Mouse (Mus musculus) frontal cortex, adult 2 months (tissue): ENCODE results near the gene Dst. TPM values are rescaled to one million over a fixed set of nuclear protein-coding genes. Genes with fewer than 3 reads are reported as not detected.

Experiments
- DNase-seq, 2 experiments: peaks; one replicate each; pipeline ENCODE4 v3.0.0; 2022; ENCODE audit warnings: low spot score in 1 of 2; ENCODE audit errors: extremely low spot score in 1 of 2
- polyA plus RNA-seq: library from polyadenylated mRNA; depleted of rRNA; stranded (reverse); fragments of >200 nt; gene quantifications from 2 replicates; pipeline ENCODE4 v1.2.3, GENCODE M21; 2012

Dst gene
- polyA plus RNA-seq, 1 experiment = 80.9 TPM

- no peak for DNase-seq
Measured at GRCm38 (mm10) chr1:34122198-34122597, 214.2 kb downstream of the Dst start.

DNA sequence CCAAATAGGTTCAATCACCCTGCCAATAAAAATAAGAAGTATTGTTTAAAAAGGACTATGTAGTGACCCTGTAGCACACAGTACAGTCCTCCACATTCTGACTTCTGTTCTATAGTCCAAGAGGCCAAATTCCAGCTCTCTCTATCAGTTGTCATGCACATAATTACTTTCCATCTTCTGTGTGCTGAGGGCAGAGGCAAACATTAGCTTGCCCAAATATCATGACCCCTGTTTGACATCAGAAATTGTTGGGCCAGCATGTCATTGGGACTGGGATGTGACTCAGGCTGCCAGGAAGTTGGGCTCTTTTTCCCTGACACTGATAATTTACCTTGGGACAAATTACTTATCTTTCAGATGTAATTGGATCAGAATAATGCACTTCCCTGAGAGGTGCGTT lies 214.9 kb downstream of the Dst start:
- no peak for DNase-seq

GRCm38 (mm10) chr1:34123334-34123733 lies 215.3 kb downstream of the Dst start:
- DNase-seq = no peak

DNA sequence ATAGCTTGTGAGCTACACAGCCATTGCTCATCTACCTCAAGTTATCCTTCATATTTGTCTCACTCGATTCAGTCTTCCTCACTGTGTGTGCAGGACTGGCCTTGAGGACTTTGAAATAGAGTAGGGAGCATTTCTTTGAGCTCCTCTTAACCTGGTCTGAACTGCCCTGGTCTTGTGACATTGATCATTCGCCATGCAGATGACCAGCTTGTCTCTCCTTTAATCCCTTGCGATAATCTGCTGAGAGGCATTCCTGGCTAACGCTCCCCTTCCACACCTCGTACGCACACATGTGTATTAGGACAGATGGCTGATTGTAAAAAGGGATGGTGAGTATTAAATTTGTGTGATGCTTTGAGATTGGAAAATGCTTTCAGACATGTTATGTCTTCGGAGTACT lies 216.4 kb downstream of the Dst start:
- no peak for DNase-seq

DNA sequence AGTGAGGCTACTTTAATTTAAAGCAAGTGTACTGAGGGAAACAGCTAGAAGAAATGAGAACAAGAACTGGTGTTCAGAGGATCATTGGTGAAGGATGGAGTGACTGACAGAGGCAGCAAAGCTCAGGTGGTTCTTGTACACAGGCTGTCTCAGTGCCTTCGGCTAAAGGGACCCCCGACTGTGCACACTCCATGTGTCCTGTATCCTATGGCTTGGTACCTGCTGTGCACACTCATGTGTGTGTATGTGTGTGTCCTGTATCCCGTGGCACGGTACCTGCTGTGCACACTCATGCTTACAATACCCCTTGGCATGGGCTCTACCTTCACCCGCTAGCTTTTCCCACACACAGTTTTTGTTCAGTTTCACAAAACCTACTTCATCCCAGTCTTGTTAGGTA lies 217.1 kb downstream of the Dst start:
- no peak for DNase-seq

- no peak for DNase-seq
Measured at GRCm38 (mm10) chr1:34127714-34128474, 219.9 kb downstream of the Dst start.

DNA sequence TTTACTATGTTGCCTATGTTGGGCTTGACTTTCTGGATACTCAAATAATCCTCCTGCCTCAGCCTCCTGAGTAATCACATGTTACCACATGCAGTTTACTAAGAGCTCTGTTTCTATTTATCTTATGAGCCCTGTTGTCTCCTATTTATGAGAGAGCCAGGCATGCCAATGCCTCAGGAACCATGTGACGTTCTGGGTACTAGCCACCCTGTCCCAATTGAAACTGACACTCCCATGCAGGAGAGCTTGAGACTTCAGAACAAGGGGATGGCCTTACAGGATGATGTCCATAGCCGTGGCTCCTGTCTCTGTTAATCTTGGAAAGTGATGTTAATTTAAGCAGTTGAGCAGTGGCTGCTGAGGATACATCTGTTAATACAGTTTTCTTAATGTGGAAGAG lies 220.8 kb downstream of the Dst start:
- DNase-seq = no peak

DNA sequence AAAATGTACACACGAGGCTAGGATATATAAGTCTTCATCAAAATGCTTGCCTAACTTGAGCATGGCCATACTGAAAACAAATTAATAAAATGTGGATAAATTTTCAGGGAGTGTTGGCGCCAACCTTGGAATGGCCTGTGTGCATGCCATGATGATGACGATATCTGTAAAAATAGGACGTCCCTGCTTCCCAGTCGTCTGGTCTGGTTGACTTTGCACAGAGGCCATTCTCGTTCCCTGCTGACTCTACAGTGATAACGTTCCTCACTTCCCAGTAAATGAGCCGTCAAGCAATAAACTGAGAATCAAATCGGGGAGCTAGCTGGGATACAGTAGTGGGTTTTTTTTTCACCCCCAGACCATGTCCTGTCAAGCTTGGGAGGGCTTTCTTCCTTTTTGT lies 221.7 kb downstream of the Dst start:
- no peak for DNase-seq

GRCm38 (mm10) chr1:34130804-34131203 lies 222.8 kb downstream of the Dst start:
- DNase-seq = no peak

GRCm38 (mm10) chr1:34132875-34133274 lies 224.8 kb downstream of the Dst start:
- no peak for DNase-seq

DNA sequence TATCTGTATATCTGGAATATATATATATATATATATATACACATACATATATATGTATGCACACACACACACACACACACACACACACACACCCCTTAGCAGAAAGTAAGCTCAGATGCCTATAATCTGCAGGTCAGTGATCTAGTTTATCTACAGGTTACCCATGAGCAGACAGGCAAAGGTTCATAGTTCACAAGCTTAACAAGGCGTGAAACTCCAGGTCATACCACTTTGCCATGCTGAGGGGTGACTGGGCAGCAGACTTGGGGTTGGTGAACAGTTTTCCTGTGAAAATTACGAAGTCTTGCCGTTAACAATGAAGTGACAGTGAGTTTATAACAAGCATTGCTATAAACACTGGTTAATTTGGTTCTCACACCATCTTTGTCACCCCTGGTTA lies 227.5 kb downstream of the Dst start:
- DNase-seq = no peak

DNA sequence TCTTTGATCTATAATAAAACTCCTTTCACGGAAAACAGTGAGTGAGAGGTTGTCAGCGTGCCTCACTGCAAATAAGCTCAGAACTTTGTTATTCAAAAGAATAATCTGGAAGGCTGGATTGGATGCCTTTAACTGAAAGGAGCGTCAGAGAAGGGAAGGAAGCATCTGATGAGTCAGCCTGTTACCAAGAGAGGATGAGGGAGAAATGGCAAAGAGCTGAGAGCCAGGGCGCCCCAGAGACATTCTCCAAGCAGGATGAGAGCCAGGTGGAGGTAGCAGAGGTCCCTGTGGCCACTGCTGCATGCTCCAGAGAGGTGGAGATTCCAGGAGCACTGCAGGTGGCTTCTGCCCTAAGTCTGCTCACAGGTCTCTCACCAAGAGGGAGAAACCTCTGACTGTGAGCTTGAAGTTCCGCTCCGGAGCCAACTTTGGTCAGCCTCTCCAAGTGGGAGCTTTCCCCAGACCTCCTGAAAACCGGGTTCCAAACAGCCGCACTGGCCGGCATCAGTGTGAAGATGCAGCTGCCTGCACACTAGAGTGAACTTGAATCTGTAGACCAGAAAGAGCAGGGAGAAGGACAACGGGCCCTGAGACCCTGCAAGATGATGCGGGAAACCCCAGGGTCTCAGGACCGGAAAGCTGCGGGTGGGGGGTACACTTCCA lies 231.3 kb downstream of the Dst start:
- no peak for DNase-seq

DNA sequence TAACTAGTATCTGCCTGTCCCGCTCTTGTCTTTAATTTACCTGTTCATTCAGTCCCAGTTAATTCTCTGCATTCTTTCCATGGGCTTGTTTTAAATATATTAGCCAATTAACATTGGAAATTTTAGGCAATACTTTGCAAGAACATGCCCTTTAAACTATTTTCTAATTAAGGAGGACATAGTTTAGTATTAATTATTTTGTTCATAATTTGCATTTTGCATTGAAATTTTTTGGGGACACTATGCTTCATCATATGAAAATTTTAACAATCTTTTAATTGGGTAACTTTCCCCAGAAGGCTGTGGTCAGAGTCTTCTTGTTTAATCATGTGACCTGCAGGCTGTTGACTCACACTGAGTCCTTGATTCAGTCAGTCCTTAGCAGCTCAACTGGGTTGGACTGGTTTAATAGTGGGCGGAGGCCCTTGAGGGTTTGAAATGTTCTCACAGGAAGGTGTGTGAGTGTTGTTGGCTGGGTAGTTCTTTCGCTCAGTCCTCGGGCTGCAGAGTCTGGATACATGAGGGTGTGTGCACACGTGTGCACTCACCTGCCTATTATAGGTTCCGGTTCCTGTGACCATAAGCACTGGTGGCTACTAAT lies 231.9 kb downstream of the Dst start:
- no peak for DNase-seq

DNA sequence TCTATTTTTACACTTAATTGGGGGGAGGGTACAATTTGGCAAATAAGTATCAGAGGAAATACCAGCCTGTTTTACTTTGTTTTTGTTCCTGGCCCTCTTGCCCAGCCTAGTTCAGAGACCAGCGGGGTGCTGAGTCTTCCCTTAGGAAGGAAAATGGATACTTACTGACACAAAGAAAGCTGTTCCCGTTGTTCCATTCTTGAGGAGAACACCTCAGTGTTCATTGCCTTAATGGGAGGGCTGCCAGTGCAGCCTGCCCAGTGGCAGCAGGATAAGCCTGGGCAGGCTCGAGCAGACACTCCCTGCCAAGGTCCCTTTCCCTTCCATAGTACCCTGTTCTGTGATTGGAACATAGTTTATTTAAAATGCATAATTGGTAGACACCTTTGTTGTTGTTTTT lies 232.7 kb downstream of the Dst start:
- DNase-seq = no peak

DNA sequence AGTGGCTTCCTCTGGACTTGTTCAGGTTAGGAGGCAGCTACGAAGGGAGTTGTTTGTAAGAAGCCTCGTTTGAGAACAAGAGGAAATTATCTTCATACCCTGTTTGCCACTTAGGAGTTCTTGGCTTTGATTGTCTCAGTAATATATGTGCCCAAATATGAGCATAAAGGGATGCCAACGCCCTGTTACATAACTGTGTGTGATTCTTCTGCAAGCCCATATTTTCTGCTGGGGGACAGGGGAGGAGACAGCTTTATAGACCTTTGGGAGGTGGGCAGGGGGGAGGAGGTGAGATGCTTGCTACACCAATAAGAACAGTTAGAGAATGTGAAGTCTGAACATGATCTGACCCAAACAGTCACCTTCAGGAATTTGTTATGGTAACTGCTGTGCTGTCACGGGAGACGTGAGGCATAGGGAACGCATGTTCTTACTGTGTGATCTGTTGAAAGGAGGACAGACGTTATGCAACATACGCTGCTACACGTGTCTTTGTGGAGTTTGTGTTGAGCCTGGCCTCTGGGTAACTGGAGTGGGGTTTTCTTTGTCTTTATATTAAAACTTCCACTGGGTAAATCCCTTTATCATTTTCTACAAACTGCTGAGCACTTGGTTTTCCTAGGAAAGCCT lies 235.0 kb downstream of the Dst start:
- peak; percentile 14 to 48 for DNase-seq

DNA sequence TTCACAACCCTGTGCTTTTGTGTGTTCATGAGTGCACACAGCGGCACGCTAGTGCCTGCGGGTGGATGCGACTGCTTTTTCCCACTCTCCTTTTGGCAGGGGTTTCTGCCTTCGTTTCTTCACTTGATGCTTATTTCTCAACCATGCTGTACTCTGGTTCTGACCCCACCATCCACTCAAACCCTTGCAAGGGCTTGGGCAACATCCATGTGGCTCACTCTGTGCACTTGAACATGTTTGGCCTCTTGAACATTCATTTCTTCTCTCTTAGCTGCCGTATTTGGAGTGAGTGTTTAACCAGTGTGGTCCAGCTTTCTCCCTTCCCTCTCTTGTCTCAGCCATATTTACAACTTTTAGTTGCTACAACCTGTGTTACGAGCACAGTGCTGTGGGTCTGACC lies 236.8 kb downstream of the Dst start:
- DNase-seq = no peak

DNA sequence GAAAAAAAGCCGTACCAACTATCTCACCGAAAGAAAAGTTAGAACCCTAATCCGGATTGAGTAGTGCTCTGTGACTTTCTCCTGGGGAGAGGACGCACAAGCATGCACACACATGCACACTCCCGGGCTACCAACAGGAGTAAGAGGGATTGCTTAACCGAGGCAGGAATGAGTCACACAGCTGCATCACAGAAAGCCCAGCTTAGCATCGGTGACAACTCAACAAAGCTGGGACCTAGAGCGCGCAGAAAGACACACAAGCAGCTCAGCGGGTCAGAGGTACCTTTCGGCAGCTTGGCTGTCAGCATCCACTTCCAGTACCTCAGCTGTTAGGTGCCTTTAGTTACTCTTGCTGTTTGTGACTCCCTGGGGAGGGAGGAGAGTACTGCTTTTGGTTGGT lies 240.0 kb downstream of the Dst start:
- no peak for DNase-seq

DNA sequence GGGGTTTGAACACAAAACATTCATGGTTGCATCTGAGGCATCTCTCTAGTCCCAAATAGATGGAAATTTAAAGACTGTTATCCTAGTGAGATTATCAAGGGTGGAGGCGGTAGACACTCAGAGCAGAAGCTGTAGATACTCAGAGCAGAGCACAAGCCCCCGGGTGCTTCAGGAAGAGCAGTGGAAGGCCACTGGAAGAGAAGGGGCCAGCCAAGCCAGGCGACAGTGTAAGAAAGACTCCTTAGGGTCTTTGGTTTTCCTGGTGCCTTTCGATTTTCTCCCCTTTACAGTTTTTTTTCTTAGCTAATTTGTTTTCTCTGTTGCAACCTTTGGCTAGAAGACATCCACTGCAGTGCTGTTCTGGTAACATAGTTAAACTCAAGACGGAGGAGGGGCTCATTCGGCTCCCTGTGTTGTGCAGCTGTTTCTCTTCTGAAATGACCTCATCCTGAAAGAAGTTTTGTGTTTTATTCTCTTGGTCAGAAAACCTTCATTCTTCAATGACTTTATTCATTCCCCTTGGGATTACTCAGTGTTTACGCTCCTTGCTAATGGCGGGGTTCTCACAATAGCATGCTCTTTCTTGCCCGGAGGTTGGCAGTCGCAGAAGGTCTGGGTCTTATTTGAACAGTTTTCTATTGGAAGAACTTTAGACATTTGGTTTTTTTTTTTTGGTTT lies 242.5 kb downstream of the Dst start:
- no peak for DNase-seq

- DNase-seq = no peak
Measured at GRCm38 (mm10) chr1:34152683-34153082, 244.7 kb downstream of the Dst start.

DNA sequence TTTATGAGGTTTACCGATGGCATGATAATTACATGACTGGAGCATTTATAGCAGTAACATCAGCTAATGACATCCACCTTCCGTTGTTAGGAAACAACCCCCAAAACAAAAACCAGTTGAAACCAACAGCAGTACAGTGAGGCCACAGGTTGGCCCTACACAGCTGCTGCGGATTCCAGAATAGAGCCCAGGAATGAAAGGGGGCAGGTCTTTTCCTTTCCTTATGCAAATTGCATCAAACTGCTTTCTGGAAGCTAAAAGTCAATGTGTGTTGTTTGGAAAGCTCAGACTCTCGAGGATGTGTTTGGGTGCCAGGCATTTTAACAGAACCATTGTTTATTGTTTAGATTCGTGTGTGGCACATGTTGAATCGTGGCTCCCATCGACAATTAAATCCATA lies 248.0 kb downstream of the Dst start:
- DNase-seq = no peak

- no peak for DNase-seq
Measured at GRCm38 (mm10) chr1:34157702-34158101, 249.7 kb downstream of the Dst start.
